Mouse (Mus musculus) limb, embryonic 13.5 days (tissue): ENCODE measurements at regions not wholly inside any gene's neighbourhood (a gene's known extent, or its start where the extent isn't known, plus 50 kb on each side); places are given as distances from the start of the nearest gene placed in this dataset.

Experiments
- ATAC-seq: fragments of 200-750 bp; cut with Nextera tagmentation; 2 replicates; pipeline ENCODE4 v1.8.0; 2017; ENCODE audit warnings: low read depth, moderate number of reproducible peaks, moderate TSS enrichment; ENCODE audit not compliant: low FRiP score
- H3K27ac ChIP-seq: fragments of 300-500 bp; sonication (generic); 2 replicates; pipeline ENCODE4 v1.5.1; 2015; ENCODE audit warnings: inconsistent platforms, mild to moderate bottlenecking, moderate library complexity
- H3K27me3 ChIP-seq: fragments of 300-500 bp; sonication (generic); 2 replicates; pipeline ENCODE4 v1.6.1; 2015; ENCODE audit warnings: mild to moderate bottlenecking, inconsistent platforms
- H3K36me3 ChIP-seq: fragments of 300-500 bp; sonication (generic); 2 replicates; pipeline ENCODE4 v1.6.1; 2015; ENCODE audit warnings: inconsistent platforms, mild to moderate bottlenecking, moderate library complexity
- H3K4me1 ChIP-seq: fragments of 300-500 bp; sonication (generic); 2 replicates; pipeline ENCODE4 v1.6.1; 2015; ENCODE audit warnings: inconsistent platforms
- H3K4me2 ChIP-seq: fragments of 300-500 bp; sonication (generic); replicated peaks from 2 replicates; pipeline ENCODE4 v1.6.1; 2015; ENCODE audit warnings: inconsistent platforms, mild to moderate bottlenecking, moderate library complexity
- H3K4me3 ChIP-seq: fragments of 300-500 bp; sonication (generic); 2 replicates; pipeline ENCODE4 v1.5.1; 2015; ENCODE audit warnings: moderate library complexity, mild to moderate bottlenecking, inconsistent platforms
- H3K9ac ChIP-seq: fragments of 300-500 bp; sonication (generic); 2 replicates; pipeline ENCODE4 v1.6.1; 2015; ENCODE audit warnings: mild to moderate bottlenecking, inconsistent platforms
- H3K9me3 ChIP-seq: fragments of 300-500 bp; sonication (generic); 2 replicates; pipeline ENCODE4 v1.6.1; 2016; ENCODE audit warnings: inconsistent platforms
- WGBS: fragments of 180-500 bp; shearing (Covaris S2); methylation state at CpG from one replicate; pipeline ENCODE4 v1.1.7; 2015; 5-methylcytosine and 5-hydroxymethylcytosine counted together

DNA sequence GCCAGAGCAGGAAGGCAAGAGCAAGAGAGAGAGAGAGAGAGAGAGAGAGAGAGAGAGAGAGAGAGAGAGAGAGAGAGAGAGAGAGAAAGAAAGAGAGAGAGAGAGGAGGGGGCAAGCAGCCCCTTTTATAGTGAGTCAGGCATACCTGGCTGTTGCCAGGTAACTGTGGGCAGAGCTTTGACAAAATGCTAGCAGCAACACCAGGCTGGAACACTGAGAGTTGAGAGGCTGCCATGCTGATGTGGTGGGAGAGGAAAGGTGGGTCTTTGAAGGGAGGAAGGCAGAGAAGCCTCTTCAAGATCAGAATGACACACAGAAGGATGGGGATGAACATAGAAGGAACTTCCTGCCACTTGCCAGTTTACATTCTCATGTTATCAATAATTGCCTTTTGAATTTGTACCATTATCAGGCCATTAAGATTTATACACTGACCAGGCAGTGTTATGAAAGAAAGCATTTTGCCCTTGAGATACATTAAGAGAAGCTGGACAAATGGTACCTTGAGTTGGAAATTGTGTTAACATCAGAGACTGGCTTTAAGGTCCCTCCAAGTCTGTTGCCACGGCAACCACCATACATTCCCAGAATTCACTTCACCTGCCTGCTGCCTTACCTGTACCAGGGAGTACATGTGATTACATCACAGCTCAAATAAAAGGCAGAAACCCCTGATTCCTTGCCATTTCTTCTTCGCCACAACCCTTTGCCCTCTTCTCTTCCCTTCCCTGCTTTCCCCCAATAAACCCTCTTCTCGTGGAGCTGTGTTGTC lies 463.3 kb downstream of the Plod2 start:
- H3K4me1 ChIP-seq: peaks cover 8% of the 10 kb centered on the region
- H3K4me3 ChIP-seq: no peak overlapping the region
- no peak for ATAC-seq
- no peak overlapping the region for H3K27ac ChIP-seq
- 81% methylated on average over 3 of the region's 3 CpGs for WGBS
- no peak overlapping the region for H3K9ac ChIP-seq
- H3K9me3 ChIP-seq: no peaks in the 10 kb centered on the region
- 0 out of 2 replicates have a peak, but pooled peaks cover 4% of the 10 kb centered on the region for H3K27me3 ChIP-seq
- H3K36me3 ChIP-seq: no peaks in the 10 kb centered on the region
- no peak overlapping the region for H3K4me2 ChIP-seq

DNA sequence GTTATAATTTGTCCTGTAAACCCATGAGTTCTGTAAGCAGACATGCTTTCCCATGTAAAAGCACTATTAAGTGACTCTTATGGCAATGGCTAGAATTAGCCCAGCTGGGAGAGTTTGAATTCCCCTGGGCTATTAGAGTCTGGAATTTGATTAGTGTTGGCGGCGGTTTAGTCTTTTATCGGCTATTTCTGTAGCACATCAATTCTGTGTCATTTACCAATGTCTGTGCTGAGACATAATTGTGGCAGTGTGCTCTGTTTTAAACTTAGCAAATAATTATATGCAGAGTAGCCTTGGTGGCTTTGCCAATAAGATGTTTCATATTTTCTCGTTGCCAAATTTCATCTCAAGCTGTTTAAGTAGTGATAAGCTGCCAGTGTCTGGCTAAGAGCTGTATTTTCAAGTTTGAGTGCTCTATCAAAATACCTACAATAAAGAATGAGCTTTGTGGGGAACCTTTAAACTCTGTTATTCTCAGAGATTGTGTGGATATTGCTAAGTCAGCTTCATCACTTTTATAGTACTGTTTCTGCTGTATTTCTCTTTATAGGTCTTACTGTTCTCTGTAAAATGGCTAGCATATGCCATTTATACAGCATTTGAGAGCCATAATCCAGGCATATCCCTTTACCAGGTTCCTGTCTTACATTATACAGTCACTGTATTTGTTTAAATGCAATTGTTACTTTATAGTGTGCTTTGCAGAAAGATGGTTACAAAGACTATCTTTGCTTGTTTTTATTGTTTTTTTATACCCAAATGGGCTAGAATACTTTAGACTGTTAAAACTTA lies 466.7 kb downstream of the Plod2 start:
- Histone ChIP-seq H3K4me1 (peaks cover 8% of the 10 kb centered on the region), H3K9me3 (no peaks in the 10 kb centered on the region), H3K4me2 (no peak overlapping the region), H3K4me3 (no peak overlapping the region), H3K27me3 (0 out of 2 replicates have a peak, but pooled peaks cover 4% of the 10 kb centered on the region), H3K27ac (no peak overlapping the region), H3K9ac (no peak overlapping the region), H3K36me3 (no peaks in the 10 kb centered on the region)
- peak; percentile 82; the same call in 1 of the 2 replicates for ATAC-seq
- 24% methylated on average over 4 of the region's 4 CpGs for WGBS

DNA sequence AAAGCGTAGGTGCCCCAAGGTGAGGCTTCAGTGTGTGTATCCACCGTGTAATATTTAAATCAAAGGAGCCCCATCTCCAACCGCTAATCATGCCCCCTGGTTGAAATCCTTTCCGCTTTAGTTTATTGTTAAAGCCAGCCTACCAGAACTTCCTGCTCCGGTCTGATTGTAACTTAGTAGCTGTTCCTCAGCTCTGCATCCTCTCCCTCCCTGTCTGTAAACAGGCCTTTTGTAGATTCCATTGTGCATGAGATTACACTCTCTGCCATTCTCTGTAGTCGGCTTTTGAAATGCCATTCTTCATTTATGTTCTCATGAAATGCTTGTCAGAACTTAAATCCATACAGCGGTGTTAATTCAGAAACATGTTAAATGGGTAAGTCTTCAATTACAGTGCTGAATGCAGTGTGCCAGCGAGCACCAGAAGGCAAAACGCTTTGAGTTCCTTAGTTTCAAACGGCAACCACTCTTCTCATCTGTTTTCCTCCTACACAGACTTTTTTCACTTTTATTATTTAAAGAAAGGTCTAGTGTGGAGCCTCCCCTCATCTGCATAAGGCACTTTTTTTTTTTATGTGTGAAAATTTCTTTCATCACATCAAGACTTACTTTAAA lies 502.4 kb downstream of the Plod2 start:
- H3K4me1 ChIP-seq: no peaks in the 10 kb centered on the region
- ATAC-seq: no peak
- H3K4me2 ChIP-seq: no peak overlapping the region
- H3K27me3 ChIP-seq: no peaks in the 10 kb centered on the region
- no peaks in the 10 kb centered on the region for H3K9me3 ChIP-seq
- H3K4me3 ChIP-seq: no peak overlapping the region
- H3K27ac ChIP-seq: no peak overlapping the region
- H3K9ac ChIP-seq: no peak overlapping the region
- 82% methylated on average over 10 of the region's 10 CpGs for WGBS
- H3K36me3 ChIP-seq: no peaks in the 10 kb centered on the region

DNA sequence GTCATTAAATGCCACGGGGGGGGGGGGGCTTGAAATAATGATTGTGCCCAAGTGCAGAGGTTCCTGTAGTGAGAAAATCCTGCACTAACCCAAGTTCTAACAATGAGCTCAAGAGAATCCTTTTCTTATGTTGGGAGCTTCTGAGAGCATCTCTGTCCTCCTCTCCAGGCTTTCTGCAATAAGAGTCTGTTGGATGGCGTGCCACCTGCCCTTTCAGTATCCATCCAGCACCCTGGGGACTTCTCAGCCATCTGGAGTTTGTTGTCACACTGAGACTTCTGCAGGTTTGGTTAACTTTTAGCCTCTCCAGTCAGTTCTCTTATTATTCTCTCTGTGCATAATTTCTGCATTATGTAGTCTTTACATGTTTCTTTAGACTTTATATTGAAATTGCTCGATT lies 530.1 kb downstream of the Plod2 start:
- no peak overlapping the region for H3K4me2 ChIP-seq
- WGBS: 61% methylated on average over 3 of the region's 3 CpGs
- ATAC-seq: no peak

DNA sequence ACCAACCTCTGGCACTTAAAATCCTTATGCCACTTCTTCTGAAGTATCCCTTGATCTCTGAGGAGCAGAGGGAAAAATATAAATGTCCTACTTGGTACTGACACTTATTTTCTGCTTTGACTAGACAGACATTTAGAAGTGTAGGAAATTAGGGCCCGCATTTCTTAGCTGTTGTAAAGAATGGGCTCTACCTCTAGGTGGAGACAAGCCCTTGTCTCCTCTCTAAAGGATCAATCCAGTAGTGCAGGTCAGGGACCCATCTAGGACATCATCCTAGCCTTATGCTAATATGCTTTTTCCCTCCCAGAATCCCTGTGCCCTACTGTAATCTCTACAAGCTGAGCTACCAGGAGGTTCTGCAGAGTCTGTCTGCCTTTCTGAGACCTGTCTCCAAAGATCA lies 541.1 kb downstream of the Plod2 start:
- WGBS: 73% methylated on average over 1 of the region's 1 CpGs
- Histone ChIP-seq H3K9me3 (no peaks in the 10 kb centered on the region), H3K27me3 (no peaks in the 10 kb centered on the region), H3K4me2 (no peak overlapping the region), H3K36me3 (no peaks in the 10 kb centered on the region), H3K9ac (no peak overlapping the region), H3K27ac (no peak overlapping the region), H3K4me1 (no peaks in the 10 kb centered on the region), H3K4me3 (no peak overlapping the region)
- ATAC-seq: no peak

More for the DNA sequence above, 530.1 kb downstream of the Plod2 start:
- no peaks in the 10 kb centered on the region for H3K36me3 ChIP-seq
- H3K9ac ChIP-seq: no peak overlapping the region
- no peaks in the 10 kb centered on the region for H3K27me3 ChIP-seq
- no peaks in the 10 kb centered on the region for H3K9me3 ChIP-seq
- H3K27ac ChIP-seq: no peak overlapping the region
- H3K4me3 ChIP-seq: no peak overlapping the region
- no peaks in the 10 kb centered on the region for H3K4me1 ChIP-seq

DNA sequence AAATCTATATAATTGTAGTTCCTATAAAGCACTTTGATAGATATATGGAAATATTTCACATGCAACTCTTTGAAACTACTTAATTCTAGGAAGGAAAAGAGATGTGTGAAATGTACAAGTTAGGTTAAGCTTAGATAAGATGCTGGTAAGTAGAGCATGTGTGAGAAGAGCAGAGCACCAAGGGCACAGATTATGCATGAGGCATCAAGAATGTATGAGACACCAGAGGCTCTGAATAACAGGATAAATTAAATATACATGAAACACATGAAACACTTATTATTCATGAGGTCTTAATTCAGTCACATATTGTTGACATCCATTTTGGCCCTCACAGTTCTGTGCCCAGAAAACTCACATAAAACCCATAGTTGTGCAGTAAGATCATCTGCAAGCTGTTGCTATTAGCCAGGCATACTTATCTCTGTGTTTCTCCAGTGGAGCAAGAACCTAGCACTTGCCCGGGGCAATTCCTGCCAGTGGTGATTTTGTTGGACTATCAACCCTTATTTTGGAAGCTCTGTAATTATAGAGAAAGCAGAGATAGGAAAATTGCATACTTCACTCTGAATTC lies 556.1 kb downstream of the Plod2 start:
- Histone ChIP-seq H3K36me3 (no peaks in the 10 kb centered on the region), H3K4me2 (no peak overlapping the region), H3K27ac (no peak overlapping the region), H3K4me3 (no peak overlapping the region), H3K9me3 (no peaks in the 10 kb centered on the region), H3K9ac (no peak overlapping the region), H3K27me3 (no peaks in the 10 kb centered on the region), H3K4me1 (no peaks in the 10 kb centered on the region)
- 92% methylated on average over 1 of the region's 1 CpGs for WGBS
- ATAC-seq: no peak

DNA sequence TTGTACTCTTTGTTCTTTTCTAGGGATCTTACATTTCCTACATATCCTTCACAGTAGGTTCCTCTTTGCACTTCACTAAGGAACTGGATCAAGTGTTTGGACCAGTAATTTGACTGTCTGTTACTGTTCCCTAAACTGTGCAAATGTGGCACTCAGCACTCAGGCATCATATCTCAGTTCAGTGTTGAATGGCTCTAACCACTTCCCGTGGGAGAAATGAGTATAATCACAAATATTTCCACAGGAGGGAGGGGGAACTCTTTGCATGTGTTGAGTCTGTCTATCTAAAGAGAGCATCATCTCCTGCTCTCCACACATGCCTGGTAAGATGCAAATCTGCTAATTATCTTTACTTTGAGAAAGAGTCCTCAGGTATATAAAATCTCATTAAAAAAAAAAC lies 588.5 kb downstream of the Plod2 start:
- no peaks in the 10 kb centered on the region for H3K36me3 ChIP-seq
- no peaks in the 10 kb centered on the region for H3K27me3 ChIP-seq
- H3K4me1 ChIP-seq: no peaks in the 10 kb centered on the region
- no peak overlapping the region for H3K9ac ChIP-seq
- no peak overlapping the region for H3K4me3 ChIP-seq
- WGBS: 62% methylated on average over 1 of the region's 1 CpGs
- no peak for ATAC-seq
- H3K9me3 ChIP-seq: no peaks in the 10 kb centered on the region
- H3K4me2 ChIP-seq: no peak overlapping the region
- H3K27ac ChIP-seq: no peak overlapping the region

DNA sequence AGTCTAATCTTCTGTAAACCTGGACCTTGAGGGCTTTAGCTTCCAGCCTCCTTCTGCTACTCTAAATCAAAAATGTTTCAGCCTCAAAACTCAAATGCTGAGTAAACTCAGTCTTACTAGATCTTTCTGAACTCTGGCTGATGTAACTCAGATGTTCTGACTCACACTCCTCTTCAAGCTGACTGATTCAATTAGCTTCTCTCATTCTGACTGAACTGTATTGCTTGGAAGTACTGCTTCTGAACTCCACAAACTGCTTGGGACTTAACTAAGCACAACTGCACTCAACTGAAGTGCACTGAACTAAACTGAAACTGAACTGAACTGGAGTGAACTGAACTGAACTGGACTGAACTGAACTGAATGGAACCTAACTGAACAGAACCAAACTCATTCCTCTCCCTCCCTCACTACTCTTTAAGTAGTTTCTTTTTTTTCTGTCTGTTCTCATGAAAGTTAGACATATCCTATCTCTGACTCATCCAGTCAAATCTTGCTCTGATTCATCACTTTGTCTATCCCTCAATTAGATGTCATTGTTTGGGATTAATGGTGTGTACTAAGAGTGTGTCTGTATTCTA lies 589.7 kb downstream of the Plod2 start:
- ATAC-seq: no peak
- Histone ChIP-seq H3K36me3 (no peaks in the 10 kb centered on the region), H3K27ac (no peak overlapping the region), H3K9me3 (no peaks in the 10 kb centered on the region), H3K4me2 (no peak overlapping the region), H3K9ac (no peak overlapping the region), H3K4me1 (no peaks in the 10 kb centered on the region), H3K4me3 (no peak overlapping the region), H3K27me3 (no peaks in the 10 kb centered on the region)

DNA sequence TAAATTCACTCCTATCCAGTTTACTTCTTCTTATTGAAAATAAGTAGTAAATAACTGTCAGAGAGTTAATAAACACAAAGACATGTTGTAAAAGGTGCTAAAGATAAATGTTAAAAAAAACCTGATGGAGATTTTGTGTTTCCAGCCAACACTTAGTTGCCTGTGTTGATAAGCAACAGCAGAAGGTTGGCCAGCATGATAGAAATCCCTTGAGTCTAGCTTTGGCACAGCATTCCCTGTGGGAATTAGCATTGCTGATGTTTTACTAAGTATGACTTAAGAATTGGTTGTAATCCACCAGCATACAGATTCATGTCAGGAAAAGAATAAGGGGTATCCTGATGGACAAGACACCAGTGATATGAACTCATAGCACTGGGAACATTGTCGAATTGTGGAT lies 594.3 kb downstream of the Plod2 start:
- H3K36me3 ChIP-seq: no peaks in the 10 kb centered on the region
- 88% methylated on average over 1 of the region's 1 CpGs for WGBS
- ATAC-seq: no peak

DNA sequence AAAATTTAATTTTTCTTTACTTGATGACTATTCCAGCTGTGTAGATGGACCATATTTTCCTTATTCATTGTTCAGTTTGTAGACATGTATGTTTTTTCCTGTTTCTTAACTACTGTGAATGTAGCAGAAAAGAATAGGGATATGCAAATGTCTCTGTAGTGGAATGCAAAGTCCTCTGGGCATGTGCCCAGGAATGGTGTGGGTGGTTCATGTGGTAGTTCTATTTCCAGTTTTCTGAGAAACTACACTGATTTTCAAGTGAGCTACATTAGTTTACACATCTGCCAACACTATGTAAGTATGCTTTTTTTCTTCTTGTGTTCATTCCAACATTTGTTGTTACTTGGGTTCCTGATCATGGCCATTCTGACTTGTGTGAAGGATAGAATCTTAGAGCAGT lies 628.0 kb downstream of the Plod2 start:
- Histone ChIP-seq H3K9me3 (no peaks in the 10 kb centered on the region), H3K9ac (no peak overlapping the region), H3K27me3 (no peaks in the 10 kb centered on the region), H3K4me3 (no peak overlapping the region), H3K4me2 (no peak overlapping the region), H3K27ac (no peak overlapping the region), H3K36me3 (no peaks in the 10 kb centered on the region), H3K4me1 (no peaks in the 10 kb centered on the region)
- ATAC-seq: no peak

More for the DNA sequence above, 594.3 kb downstream of the Plod2 start:
- no peak overlapping the region for H3K4me2 ChIP-seq
- H3K4me1 ChIP-seq: no peaks in the 10 kb centered on the region
- no peaks in the 10 kb centered on the region for H3K27me3 ChIP-seq
- H3K9ac ChIP-seq: no peak overlapping the region
- H3K27ac ChIP-seq: no peak overlapping the region
- no peaks in the 10 kb centered on the region for H3K9me3 ChIP-seq
- no peak overlapping the region for H3K4me3 ChIP-seq

DNA sequence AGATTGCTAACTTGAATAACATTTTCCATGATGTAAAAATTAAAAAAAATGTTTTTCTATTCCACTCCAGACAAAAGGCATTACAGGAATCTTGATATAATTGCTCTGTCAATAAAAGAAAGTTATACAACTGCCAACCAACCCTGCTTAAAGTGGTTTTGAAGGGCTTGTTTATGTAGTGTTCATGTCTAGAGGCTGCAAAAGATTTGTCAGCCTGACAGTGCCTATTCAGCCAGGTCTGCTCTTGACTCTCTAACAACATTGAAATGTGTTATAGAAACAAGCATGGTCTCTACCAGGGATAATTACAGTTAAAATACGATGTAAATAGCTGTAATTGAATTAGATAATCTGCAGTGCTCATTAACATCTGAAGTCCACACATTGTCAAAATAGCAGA lies 644.6 kb downstream of the Plod2 start:
- H3K4me2 ChIP-seq: no peak overlapping the region
- WGBS: 49% methylated on average over 1 of the region's 1 CpGs
- ATAC-seq: no peak
- H3K36me3 ChIP-seq: no peaks in the 10 kb centered on the region
- no peaks in the 10 kb centered on the region for H3K4me1 ChIP-seq
- H3K9ac ChIP-seq: no peak overlapping the region
- no peak overlapping the region for H3K27ac ChIP-seq
- no peaks in the 10 kb centered on the region for H3K27me3 ChIP-seq
- no peaks in the 10 kb centered on the region for H3K9me3 ChIP-seq
- no peak overlapping the region for H3K4me3 ChIP-seq

DNA sequence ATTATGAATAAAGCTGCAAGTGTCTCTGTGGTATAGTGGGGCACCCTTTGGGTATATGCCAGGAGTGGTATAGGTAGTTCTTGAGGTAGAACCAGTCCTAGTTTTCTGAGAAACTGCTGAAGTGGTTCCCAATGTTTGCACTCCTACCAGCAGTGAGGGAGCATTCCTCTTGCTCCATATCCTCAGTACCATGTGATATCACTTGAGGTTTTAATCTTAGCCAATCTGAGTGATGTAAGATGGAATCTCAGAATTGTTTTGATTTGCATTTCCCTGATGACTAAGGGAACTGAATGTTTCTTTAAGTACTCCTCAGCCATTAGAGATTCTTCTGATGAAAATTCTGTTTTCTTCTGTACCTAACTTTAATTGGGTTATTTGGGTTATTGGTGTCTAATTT lies 690.5 kb downstream of the Plod2 start:
- H3K9me3 ChIP-seq: no peaks in the 10 kb centered on the region

More for the DNA sequence above, 690.5 kb downstream of the Plod2 start:
- no peak overlapping the region for H3K27ac ChIP-seq
- ATAC-seq: no peak
- H3K4me3 ChIP-seq: no peak overlapping the region
- H3K4me2 ChIP-seq: no peak overlapping the region
- H3K9ac ChIP-seq: no peak overlapping the region
- H3K36me3 ChIP-seq: no peaks in the 10 kb centered on the region
- no peaks in the 10 kb centered on the region for H3K4me1 ChIP-seq
- H3K27me3 ChIP-seq: no peaks in the 10 kb centered on the region
